Mouse (Mus musculus) layer of hippocampus, postnatal 14 days (tissue): Measurements from ENCODE around the gene Ulk4. TPM values are rescaled to one million over a fixed set of nuclear protein-coding genes. Genes with fewer than 3 reads are reported as not detected.
"Not testable (repeated sequence)": the region's sequence is repeated elsewhere in the genome, so short reads cannot be mapped to it uniquely, and the experiment has no call there.

Source experiments
- DNase-seq, 2 experiments: peaks; one replicate each; pipeline ENCODE4 v3.0.0; 2021 to 2022; ENCODE audit warnings: low spot score in 2 of 2, mixed read lengths in 1 of 2
- total RNA-seq, 2 experiments: library from RNA; stranded (reverse); gene quantifications; 2 replicates each; pipeline ENCODE4 v1.2.3; 2021

The Ulk4 gene
- total RNA-seq, 2 experiments from 2014 or later = 8.2 to 9.4 TPM

GRCm38 (mm10) chr9:121068115-121068514 is 208.9 kb downstream of the Ulk4 start:
- DNase-seq = no peak

- DNase-seq = no peak
Observed at GRCm38 (mm10) chr9:121067043-121067442, 210.0 kb downstream of the Ulk4 start.

- DNase-seq = no peak
Observed at GRCm38 (mm10) chr9:121065383-121065978, 211.5 kb downstream of the Ulk4 start.

GRCm38 (mm10) chr9:121064606-121065355 is 212.2 kb downstream of the Ulk4 start:
- no peak for DNase-seq

- no peak for DNase-seq
Observed at GRCm38 (mm10) chr9:121062671-121063070, 214.3 kb downstream of the Ulk4 start.

GRCm38 (mm10) chr9:121061820-121062623 is 215.0 kb downstream of the Ulk4 start:
- DNase-seq = no peak

GRCm38 (mm10) chr9:121060331-121060730 is 216.7 kb downstream of the Ulk4 start:
- DNase-seq = no peak

GRCm38 (mm10) chr9:121059286-121059685 is 217.7 kb downstream of the Ulk4 start:
- no peak for DNase-seq

GRCm38 (mm10) chr9:121058538-121058937 is 218.5 kb downstream of the Ulk4 start:
- DNase-seq = no peak

GRCm38 (mm10) chr9:121058116-121058515 is 218.9 kb downstream of the Ulk4 start:
- no peak for DNase-seq

GRCm38 (mm10) chr9:121057401-121057800 is 219.6 kb downstream of the Ulk4 start:
- no peak for DNase-seq

GRCm38 (mm10) chr9:121056526-121056925 is 220.5 kb downstream of the Ulk4 start:
- DNase-seq = no peak

- no peak for DNase-seq
Observed at GRCm38 (mm10) chr9:121056036-121056435, 221.0 kb downstream of the Ulk4 start.

- DNase-seq = not testable (repeated sequence)
Observed at GRCm38 (mm10) chr9:121045657-121046056, 231.3 kb downstream of the Ulk4 start.

- no peak for DNase-seq
Observed at GRCm38 (mm10) chr9:121044471-121045206, 232.4 kb downstream of the Ulk4 start.

GRCm38 (mm10) chr9:121043021-121043420 is 234.0 kb downstream of the Ulk4 start:
- DNase-seq = no peak

GRCm38 (mm10) chr9:121038396-121038795 is 238.6 kb downstream of the Ulk4 start:
- DNase-seq = no peak

GRCm38 (mm10) chr9:121037975-121038374 is 239.0 kb downstream of the Ulk4 start:
- DNase-seq = no peak

- no peak for DNase-seq
Observed at GRCm38 (mm10) chr9:121035296-121035695, 241.7 kb downstream of the Ulk4 start.

GRCm38 (mm10) chr9:121033596-121033995 is 243.4 kb downstream of the Ulk4 start:
- DNase-seq = no peak

GRCm38 (mm10) chr9:121032322-121032964 is 244.6 kb downstream of the Ulk4 start:
- no peak for DNase-seq
